Mouse (Mus musculus) cerebellum, adult 8-10 months (tissue): ENCODE results near the gene Parp12.

Experiments used
- DNase-seq: peaks from one replicate; pipeline ENCODE4 v3.0.0; 2022

Gene Parp12

DNA sequence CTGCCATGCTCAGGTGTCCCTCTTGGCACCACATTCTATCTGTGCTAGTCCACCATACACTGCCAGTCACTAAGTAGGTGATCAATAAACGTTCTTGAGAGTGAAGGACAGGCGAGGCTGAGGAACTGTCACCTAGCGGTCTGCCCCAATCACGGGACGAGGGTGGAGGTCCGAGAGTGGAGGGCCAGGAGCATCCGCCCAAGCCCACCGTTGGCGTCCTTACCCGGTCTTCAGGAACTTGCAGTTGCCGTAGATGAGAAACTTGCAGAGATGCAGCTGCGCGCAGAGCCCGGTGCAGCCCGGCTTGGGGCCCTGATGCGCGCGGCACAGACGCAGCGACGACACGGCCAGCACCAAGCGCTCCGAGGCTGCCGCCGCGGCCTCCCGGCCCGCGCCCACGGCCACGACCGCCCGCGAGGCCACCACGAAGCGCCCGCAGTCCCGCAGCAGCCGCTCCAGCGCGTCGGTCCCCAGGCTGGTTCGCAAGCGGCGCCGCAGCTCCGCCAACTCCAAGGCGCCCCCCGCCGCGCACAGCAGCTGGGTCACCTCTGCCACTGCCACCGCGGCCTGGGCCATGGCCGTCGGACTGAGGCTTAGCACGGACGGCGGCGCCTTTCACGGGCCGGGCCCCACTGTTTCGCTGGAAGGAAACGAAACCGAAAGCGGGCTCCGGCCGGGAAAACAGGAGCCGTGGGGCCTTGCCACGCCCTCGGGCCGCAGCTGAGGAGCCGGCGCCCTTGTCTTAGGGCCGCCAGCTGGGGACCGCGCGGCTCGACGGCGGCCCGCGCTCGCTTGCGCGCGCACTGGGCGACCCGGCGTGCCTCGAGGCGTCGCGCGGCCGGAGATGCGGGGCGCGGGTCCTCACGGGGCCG lies at the start of gene Parp12:
Gene Parp12 (minus strand): TSS at position 766 of the 872 bp plus-strand sequence.
- peak; percentile 34 for DNase-seq

DNA sequence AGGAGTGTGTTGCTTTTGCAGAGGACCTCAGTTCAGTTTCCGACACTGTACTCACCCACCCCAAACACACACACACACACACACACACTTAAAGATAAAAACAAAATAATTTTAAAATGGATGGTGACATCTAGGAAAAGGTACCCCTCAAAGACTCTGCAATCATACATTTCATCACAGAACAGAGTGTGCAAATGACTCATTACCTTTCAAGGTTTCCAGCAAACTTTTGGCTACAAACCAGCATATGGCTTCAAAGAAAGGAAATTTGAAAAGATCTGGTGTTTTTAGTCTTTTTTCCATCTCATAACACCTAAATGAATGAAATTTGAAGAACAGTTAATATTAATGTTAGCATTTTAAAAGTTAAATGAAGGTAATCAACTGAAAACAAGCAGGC lies 46.7 kb upstream of the Parp12 start:
- DNase-seq, result no peak

DNA sequence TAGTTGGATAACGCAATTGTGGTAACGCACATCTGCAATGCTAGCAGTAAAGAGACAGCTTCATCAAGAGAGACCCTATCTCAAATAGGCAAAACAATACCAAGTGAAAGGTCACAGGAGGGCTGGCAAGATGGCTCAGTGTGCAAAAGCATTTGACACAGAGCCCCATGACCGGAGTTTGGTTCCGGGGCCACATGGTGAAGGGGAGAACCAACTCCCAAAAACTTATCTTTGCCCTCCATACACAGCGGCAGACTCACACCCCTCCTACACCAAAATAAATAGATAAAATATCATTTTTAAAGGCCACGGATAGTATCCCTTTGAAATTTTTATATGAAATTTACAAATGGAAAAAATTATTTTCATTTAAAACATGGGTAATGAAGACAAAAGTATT lies 43.8 kb upstream of the Parp12 start:
- DNase-seq, result no peak

DNA sequence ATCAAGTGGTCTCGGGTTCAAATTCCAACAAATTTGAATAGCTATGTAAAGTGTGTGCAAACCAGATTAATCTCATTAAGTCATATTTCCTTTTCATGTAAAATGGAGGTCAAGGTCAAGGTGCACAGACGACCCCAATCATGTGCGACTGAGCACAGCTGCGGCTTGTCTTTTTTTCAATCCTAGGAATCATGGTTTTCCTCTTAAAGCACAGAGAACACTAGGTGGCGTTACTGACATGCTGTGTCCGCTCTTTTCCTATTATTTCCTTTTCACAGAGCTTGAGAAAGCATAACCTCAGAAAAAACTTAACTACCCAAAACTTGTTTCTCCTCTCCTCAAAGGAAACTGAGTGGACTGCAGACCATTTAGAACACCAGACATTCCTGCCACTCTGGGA lies 27.9 kb upstream of the Parp12 start:
- DNase-seq, result peak; percentile 6

DNA sequence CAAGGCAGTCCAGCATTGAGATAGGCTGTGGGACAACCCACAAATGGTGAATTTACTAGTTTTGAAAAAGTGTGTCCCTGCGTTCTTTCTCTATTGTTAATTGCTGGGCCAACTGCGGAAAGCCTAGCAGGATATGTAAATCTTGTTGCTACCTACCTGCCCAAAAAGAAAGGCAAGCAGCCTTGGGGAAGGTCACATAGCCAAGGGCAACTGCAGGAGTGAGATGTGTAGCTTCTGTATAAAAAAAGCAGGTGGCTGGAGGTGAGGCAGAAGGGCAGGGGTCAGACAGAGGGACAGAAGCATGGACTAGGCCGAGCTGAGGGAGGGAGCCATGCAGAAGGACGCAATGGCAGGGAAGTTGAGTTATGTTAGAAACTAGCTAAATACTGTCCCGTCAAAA lies 14.4 kb upstream of the Parp12 start:
- DNase-seq, result no peak

DNA sequence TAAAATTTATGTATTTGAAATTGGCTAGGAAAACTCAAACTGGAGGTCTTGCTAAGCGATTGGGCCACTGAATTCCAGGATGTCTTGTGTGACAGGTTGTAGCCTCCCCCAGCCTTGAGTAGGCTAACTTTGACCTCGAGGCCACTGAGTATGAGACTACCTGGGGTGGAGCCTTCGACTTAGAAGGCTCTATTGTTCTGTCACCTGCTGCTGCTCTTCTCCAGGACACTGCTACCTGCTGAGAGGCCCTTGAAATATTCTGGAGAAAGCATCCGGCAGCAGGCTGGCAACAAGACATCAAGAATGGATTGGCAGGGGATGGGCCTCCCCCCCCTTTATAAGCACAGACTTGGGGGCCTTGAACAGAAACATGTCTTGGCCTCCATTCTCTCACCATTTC lies 13.3 kb upstream of the Parp12 start:
- no peak for DNase-seq

DNA sequence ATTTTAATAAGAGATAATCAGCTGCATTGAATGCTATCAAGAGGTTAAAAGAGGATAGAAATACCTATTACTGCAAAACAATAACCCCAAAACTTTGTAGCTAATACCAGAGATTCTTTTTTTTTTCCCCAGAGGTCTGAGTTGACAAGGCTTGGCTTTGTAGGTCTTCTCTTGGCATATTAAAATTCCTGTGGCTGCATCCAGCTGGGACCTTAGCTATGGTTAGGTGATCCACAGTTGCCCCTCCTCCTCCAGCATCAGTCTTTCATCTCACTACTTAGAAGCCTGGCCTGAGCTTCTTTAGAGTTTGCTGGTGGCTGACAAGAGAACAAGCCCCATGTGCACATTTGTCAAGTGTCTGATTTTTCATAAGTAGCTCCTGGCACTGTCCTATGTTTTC lies 6.6 kb upstream of the Parp12 start:
- DNase-seq, result no peak

DNA sequence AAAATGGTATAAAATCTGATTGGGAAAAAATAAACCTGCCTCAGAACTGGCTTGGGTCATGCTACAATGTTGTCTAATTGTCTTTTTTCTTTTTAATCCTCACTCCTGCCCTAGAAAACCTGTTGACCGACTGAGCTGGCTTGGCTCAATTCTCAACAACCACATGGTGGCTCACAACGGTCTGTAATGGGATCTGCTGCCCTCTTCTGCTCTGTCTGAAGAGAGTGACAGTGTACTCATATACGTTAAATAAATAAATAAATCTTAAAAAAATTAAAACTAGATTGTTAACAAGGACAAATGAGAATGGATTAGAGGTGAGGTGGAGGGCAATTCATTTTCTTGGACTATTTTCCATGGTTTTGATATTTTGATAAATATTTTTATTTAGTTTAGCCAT lies 2.5 kb upstream of the Parp12 start:
- no peak for DNase-seq

DNA sequence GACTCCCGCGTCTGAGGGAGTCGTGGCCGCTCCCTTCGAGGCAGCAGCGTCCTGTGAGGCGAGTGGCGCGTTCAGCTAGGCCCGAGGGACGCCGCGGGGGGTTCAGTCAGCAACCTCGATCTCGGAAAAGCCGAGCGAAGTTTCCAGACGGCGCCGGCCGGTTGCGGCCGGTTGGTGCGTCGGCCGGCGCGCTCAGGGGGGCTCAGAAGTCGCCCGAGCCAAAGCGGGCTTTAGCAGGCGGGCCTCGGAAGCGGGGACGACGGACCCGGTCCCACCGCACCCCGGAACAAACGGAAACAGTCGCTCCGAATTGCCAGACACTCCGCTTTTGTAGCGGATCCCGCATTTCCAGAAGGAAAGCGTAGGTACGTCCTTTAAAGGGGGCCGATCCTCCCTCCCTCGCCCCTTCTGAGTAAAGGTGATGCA lies 320 bp upstream of the Parp12 start:
- DNase-seq, result peak; percentile 23

DNA sequence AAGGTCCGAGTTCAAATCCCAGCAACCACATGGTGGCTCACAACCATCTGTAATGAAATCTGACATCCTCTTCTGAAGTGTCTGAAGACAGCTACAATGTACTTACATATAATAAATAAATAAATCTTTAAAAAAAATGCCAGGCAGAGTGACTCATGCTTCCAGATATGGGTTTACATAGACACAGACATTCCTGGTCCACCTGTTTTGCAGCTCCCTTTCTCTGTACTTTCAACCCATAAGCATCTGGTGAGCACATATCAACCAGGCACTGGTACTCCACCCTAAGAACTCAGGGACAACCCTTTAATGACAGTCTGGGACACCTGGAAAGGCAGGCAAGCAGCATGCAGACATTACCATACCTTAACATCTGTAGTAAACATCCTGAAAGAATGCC lies 2.7 kb downstream of the Parp12 start:
- DNase-seq, result no peak

DNA sequence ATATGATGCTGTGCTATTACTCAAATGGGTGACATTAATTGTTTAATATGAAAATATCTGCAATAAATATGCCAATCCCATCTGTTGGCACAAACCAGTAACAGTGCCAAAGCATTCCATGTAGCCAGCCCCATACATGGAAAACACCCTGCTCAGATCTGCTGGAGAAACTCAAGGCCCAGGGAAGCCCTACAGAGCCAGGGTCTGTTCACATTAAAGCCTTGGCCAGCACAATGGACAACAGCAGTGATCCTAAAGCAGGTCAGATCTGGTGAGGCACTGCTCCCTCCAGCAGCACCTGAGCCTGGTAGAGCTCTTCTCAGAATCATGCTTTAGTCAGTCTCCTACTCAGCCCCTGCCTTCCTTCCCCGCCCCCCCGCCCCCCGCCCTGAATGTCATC lies 5.0 kb downstream of the Parp12 start:
- DNase-seq, result peak; percentile 54

DNA sequence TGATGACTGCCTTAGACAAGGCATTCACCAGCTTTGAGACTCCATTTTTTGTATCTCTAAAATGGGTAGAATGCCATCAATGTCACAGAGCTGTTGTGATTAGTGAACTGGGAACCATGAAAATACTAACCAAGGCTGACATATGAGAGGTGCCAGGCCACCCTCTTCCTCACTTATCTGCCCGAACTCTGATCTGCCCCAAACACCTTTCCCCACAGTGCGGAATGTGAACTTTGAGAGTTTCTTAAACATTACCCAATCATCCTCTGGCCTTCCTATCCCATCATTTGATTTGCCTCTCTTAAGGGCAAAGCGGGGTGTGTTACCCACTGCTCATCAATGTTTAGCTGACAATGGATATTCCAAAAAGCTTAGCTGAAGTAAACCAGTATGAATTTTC lies 5.4 kb downstream of the Parp12 start:
- DNase-seq, result no peak

DNA sequence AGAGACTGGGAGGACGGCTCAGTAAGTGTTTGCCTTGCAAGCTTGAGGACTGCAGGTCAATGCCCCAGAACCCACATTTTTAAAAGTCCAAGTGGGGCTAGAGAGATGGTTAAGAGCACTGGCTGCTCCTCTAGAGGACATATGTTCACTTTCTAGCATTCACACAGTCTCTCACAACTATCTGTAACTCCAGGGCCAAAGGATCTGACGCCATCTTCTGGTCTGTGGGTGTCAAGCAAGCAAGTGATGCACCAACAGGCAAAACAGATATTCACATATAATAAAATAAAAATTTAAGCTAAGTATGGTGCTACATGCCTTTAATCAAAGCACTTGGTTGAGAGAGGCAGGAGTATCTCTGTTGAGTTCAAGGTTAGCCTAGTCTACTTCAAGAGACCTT lies 11.3 kb downstream of the Parp12 start:
- no peak for DNase-seq

DNA sequence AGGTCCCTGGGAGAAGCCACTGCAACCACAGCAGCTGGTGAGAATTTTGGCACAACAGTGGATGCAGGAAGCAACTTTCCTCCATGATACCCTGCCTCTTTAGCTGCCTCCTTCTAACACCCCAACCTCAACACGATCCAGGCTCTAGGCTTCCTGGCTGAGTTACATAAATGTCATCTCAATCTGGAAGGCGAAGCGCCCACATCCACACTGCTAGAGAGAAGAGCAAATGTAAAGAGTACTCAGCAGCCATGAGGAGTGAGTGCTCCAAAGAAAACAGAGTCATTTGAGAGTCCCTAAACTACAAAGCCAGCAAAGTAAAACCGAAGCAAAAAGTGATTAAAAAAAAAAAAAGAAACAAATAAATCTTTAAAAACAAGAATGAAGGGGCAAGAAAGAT lies 13.5 kb downstream of the Parp12 start:
- DNase-seq, result no peak

DNA sequence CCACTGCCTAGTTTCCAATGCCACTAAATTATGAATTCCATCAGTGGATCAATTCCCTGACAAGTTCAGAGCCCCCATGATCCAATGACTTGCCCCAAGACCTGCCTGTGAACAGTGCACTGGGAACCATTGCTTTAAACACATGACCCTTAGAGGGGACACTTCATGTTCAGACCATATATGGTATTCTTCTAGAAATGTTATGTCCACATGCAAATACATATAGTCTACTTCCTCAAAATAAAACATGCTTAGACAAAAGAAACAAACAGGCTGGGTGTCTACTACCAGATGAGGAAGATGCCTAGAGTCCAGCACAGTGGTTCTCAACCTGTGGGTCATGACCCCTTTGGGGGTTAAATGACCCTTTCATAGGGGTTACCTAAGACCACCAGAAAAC lies 41.7 kb downstream of the Parp12 start:
- no peak for DNase-seq

DNA sequence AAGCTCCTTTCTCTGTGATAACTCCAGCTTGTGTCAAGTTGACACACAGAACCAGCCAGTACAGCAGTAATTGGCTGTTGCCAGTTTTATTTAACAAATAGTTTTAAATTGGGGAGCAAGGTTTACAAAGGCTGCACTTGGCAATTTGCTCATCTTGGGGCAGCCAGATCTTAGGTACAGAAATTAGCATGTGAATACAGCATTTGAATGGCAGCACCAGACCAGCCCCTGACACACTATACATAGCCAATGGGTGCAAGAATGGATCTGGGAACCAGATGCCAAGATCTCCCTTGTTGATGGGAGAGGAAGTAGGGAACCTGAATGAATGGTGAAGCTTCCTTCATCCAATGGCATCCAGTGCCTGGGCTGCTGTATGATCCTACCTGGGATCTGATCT lies 44.0 kb downstream of the Parp12 start:
- no peak for DNase-seq

DNA sequence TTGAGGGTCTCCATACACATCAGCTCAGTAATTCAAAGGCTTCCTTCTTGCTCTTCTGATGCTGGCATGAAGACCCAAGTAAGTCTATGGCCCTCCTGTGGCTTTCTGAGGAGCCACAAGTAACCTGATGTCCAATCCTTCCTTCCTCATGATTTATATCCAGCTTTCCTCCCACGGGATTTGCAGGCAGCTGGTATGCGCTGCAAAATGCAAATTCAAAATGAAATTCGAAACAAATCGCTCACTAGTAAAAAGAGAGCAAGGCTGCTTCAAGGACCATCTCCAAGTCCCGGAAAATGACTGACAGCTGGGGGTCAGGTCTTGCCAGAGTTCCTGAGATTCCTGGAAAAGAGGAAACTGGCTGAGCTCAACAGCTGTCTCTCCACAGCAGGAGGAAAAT lies 45.5 kb downstream of the Parp12 start:
- DNase-seq, result no peak

DNA sequence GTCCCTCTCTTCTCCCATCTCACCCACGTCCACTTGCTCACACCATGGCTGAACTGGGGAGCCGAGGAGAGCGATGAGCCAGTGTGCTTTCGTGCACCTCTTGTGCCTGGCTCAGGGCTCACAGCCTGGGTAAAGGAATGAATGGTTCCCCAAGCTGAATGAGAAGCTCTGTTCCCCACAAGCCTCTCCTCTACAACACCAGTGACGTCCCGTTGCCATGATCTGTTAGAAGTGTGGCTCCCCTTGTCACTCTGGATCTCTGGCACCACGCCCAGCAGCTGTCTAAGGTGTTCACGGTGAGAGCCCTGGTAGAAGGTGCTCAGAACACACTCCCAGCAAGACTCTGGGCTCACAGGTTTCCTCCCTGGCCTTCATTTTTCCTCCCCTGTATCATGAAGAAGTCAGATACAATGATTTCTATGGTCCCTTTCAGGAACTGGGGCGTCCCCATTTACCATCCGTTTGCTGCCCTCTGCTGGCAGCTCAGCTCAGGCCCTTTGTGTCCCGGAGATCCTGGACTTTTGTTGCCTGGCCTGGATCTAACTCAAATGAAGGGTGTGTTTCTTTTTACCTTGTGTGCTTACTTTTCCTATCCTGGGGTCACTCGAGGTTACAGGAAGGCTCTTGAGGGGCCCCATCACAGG lies 51.1 kb downstream of the Parp12 start:
- DNase-seq, result peak; percentile 75

DNA sequence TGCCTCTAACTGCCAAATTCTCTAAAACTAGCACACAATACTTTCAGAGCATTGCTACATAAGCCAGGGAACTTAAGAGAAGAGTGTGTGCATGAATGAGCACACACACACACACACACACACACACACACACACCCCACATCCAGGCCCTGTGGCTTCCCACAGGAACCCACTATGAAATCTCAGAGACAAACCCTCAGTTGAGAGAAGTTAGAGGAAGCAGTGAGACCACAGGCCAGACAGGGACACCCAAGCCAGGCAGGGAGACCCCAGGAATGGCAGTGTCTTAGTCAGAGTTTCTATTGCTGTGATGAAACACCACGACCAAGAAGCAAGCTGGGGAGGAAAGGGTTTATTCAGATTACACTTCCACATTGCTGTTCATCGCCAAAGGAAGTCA lies 54.6 kb downstream of the Parp12 start:
- DNase-seq, result no peak

DNA sequence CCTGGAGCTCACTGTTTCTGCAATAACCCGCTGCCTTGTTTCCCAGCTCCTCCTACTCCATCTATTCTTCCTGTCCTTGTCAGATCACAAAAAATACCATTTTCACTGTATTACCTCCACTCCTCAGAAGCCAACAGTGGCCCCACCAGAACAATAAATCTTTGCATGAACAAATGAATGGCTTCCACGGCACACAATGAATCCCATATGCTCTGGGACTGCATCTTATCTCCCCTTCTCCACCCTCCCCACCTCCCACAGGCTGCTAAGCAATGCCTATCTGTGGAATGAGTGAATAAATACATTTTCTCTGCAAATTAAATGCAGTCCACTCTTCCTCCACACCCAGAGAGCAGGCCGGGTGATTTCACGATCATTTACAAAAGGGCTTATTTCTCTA lies 57.0 kb downstream of the Parp12 start:
- DNase-seq, result no peak

DNA sequence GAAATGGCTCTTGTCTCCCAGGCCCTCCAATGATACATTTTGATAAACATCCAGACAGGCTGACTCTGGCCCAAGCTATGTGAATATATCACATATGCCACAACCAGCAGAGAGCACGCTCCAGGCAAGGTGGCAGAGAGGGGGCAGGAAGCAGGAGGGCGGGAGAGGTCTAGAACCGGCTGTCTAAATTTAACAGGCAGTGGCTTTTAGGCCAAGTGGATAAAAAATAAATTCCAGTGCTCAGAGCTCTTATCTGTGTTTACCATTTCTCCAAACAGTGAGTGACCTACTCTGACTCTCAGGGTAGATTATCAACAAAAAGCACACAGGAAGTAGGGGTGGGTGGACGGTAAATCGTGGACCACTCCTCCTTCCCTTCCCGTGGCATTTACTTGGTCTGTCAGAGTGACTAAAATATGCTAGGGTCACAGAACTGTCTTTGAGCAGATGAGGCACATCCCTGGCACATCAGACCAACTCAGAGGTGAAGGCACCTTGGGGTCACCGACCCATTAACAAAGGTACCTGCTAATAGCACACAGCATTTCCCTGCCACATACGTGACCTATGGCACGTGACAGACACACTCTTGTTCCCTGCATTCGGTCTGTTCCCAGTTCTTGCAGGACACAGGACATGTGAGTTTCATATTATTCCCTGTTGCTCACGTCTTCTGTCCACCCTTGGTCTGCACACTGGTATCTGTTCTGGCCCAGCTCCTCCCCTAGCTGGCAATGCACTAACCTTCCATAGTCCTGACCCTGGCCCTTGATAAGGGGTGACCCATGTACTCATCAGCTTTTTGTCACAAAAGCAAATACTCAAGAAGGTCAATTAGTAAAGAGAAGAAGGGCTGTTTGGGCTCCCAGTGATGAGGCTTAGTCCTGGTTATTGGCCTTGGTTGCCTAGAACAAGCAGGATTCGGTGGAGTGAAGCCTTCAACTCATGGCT lies 58.3 kb downstream of the Parp12 start:
- no peak for DNase-seq

DNA sequence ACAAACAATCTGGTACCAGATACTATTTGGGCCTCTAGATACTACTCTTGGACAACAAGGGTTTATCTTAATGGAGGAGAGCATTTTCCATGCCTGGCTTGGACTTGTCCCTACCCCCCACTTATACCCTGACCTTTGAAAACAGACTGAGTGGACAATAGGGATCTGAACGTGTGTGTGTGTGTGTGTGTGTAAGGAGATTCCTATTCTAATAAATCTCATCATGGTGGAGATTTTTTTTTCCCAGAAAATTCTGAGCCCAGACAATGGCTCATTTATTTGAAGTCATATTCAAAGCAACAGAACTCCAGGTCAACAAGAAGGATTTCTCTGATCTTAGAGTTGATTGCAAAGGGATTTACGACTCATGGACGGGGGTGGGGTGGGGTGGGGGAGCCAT lies 59.2 kb downstream of the Parp12 start:
- no peak for DNase-seq

DNA sequence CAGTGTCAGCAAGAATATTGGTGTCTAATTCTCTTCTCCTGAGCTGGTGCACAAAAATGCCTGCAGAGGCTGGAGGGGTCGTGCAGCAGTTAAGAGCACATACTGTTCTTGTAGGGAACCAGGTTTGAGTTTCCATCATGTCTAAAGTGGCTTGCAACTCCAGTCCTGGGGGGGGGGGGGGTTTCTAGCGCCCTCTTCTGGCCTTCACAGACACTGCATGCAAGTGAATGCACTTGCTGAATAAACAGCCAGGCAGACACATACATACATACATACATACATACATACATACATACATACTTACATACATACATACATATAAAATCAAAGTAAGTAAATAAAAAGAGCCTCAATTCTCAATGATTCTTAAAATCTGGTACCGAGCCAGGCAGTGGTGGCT lies 59.8 kb downstream of the Parp12 start:
- DNase-seq, result no peak

DNA sequence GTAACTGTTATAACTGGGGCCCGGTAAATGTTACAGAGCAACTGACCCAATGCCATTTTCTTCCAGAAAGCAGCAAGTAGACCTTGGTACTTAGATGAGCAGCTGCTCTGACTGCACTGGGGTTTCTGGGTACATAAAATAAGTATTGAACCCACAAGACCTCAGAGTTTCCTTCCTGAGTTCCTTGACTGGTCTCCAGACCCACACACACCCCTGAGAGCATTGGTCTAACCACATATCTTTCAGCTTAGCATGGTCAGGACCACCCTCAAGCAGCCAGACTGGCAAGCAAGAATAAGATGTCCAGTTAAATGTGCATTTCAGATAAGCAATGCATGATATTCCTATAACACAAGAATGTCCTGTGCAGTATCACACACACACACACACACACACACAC lies 61.0 kb downstream of the Parp12 start:
- DNase-seq, result no peak
